Mouse (Mus musculus): ENCODE measurements around the gene Prkg1. TPM values are rescaled to one million over a fixed set of nuclear protein-coding genes. Genes with fewer than 3 reads are reported as not detected.

Prkg1 gene
- total and polyA plus RNA-seq, 2 experiments from 2014 or later, result 5.1 to 9.9 TPM

GRCm38 (mm10) chr19:31754642-31755287, 10.1 kb downstream of the Prkg1 start:
- Histone ChIP-seq H3K9me3 (ENCODE audit: low read length) (no peaks in the 10 kb centered on the region), H3K4me2 (ENCODE audit: low read depth, low read length, poor library complexity, severe bottlenecking) (no peak overlapping the region), H3K4me1 (ENCODE audit: insufficient read depth, low read length) (no peaks in the 10 kb centered on the region), H3K27ac (ENCODE audit: low read depth, low read length) (no peak overlapping the region), H3K4me3 (ENCODE audit: low read depth, low read length) (no peak overlapping the region), H3K9ac (replicated peaks; ENCODE audit: low read length, poor library complexity, severe bottlenecking) (no peak overlapping the region), H3K27me3 (ENCODE audit: insufficient read depth, low read length) (no peaks in the 10 kb centered on the region), H3K36me3 (ENCODE audit: insufficient read depth, low read length) (no peaks in the 10 kb centered on the region)
- no peak for TF ChIP-seq CTCF (IDR thresholded peaks at IDR 0.05)
- DNase-seq (ENCODE audit: low spot score), result no peak
- no peak for ATAC-seq (ENCODE audit: low FRiP score)
- WGBS, result 57% methylated on average over 9 of the region's 9 CpGs

- WGBS, result 61% methylated on average over 11 of the region's 11 CpGs
- H3K27me3 ChIP-seq (ENCODE audit: insufficient read depth, low read length), result no peaks in the 10 kb centered on the region
- no peak overlapping the region for H3K9ac ChIP-seq (replicated peaks; ENCODE audit: low read length, poor library complexity, severe bottlenecking)
- H3K9me3 ChIP-seq (ENCODE audit: low read length), result no peaks in the 10 kb centered on the region
- H3K36me3 ChIP-seq (ENCODE audit: insufficient read depth, low read length), result no peaks in the 10 kb centered on the region
- no peaks in the 10 kb centered on the region for H3K4me1 ChIP-seq (ENCODE audit: insufficient read depth, low read length)
- TF ChIP-seq CTCF (IDR thresholded peaks at IDR 0.05), result no peak
- no peak overlapping the region for H3K27ac ChIP-seq (ENCODE audit: low read depth, low read length)
- no peak overlapping the region for H3K4me2 ChIP-seq (ENCODE audit: low read depth, low read length, poor library complexity, severe bottlenecking)
- DNase-seq (ENCODE audit: low spot score), result no peak
- H3K4me3 ChIP-seq (ENCODE audit: low read depth, low read length), result no peak overlapping the region
- ATAC-seq (ENCODE audit: low FRiP score), result no peak
Measured at GRCm38 (mm10) chr19:31750976-31751676, 13.7 kb downstream of the Prkg1 start.

- H3K4me2 ChIP-seq (ENCODE audit: low read depth, low read length, poor library complexity, severe bottlenecking), result no peak overlapping the region
- no peak for ATAC-seq (ENCODE audit: low FRiP score)
- 24% methylated on average over 2 of the region's 2 CpGs for WGBS
Measured at GRCm38 (mm10) chr19:31746635-31747034, 18.2 kb downstream of the Prkg1 start.

GRCm38 (mm10) chr19:31743241-31744045, 21.4 kb downstream of the Prkg1 start:
- Histone ChIP-seq H3K4me2 (ENCODE audit: low read depth, low read length, poor library complexity, severe bottlenecking) (no peak overlapping the region), H3K27me3 (ENCODE audit: insufficient read depth, low read length) (no peaks in the 10 kb centered on the region), H3K9ac (replicated peaks; ENCODE audit: low read length, poor library complexity, severe bottlenecking) (no peak overlapping the region), H3K4me1 (ENCODE audit: insufficient read depth, low read length) (no peaks in the 10 kb centered on the region), H3K4me3 (ENCODE audit: low read depth, low read length) (no peak overlapping the region), H3K36me3 (ENCODE audit: insufficient read depth, low read length) (no peaks in the 10 kb centered on the region), H3K9me3 (ENCODE audit: low read length) (no peaks in the 10 kb centered on the region), H3K27ac (ENCODE audit: low read depth, low read length) (no peak overlapping the region)
- ATAC-seq (ENCODE audit: low FRiP score), result no peak
- no peak for TF ChIP-seq CTCF (IDR thresholded peaks at IDR 0.05)
- WGBS, result 74% methylated on average over 8 of the region's 8 CpGs
- no peak for DNase-seq (ENCODE audit: low spot score)

More at GRCm38 (mm10) chr19:31746635-31747034, 18.2 kb downstream of the Prkg1 start:
- no peaks in the 10 kb centered on the region for H3K36me3 ChIP-seq (ENCODE audit: insufficient read depth, low read length)
- no peak overlapping the region for H3K9ac ChIP-seq (replicated peaks; ENCODE audit: low read length, poor library complexity, severe bottlenecking)
- H3K4me1 ChIP-seq (ENCODE audit: insufficient read depth, low read length), result no peaks in the 10 kb centered on the region
- TF ChIP-seq CTCF (IDR thresholded peaks at IDR 0.05), result peak; percentile 81
- no peak overlapping the region for H3K4me3 ChIP-seq (ENCODE audit: low read depth, low read length)
- H3K27me3 ChIP-seq (ENCODE audit: insufficient read depth, low read length), result no peaks in the 10 kb centered on the region
- H3K9me3 ChIP-seq (ENCODE audit: low read length), result no peaks in the 10 kb centered on the region
- H3K27ac ChIP-seq (ENCODE audit: low read depth, low read length), result no peak overlapping the region
- DNase-seq (ENCODE audit: low spot score), result peak; percentile 66

- Histone ChIP-seq H3K27ac (ENCODE audit: low read depth, low read length) (no peak overlapping the region), H3K36me3 (ENCODE audit: insufficient read depth, low read length) (no peaks in the 10 kb centered on the region), H3K4me2 (ENCODE audit: low read depth, low read length, poor library complexity, severe bottlenecking) (no peak overlapping the region), H3K4me3 (ENCODE audit: low read depth, low read length) (no peak overlapping the region), H3K4me1 (ENCODE audit: insufficient read depth, low read length) (no peaks in the 10 kb centered on the region), H3K27me3 (ENCODE audit: insufficient read depth, low read length) (no peaks in the 10 kb centered on the region), H3K9ac (replicated peaks; ENCODE audit: low read length, poor library complexity, severe bottlenecking) (no peak overlapping the region), H3K9me3 (ENCODE audit: low read length) (no peaks in the 10 kb centered on the region)
- ATAC-seq (ENCODE audit: low FRiP score), result no peak
- DNase-seq (ENCODE audit: low spot score), result no peak
- 83% methylated on average over 6 of the region's 6 CpGs for WGBS
- TF ChIP-seq CTCF (IDR thresholded peaks at IDR 0.05), result no peak
Measured at GRCm38 (mm10) chr19:31714900-31715299, 49.9 kb downstream of the Prkg1 start.

Measured in midbrain, postnatal 0 days (tissue).